Comparison of ENCODE assay signal across 19 mouse cellular contexts in genomic region chr9:113634986-113635385, GRCm38 (mm10).
DNase-seq lines count a peak whose midpoint lies in the region; ATAC-seq lines count a peak whose summit lies in the region.
"Had no signal": no experiment of that assay in that cellular context is flagged by ENCODE, and none has a peak within 500 bp of the region (broad histone marks: within the 10 kb centered on the region; RNA-seq: fewer than 3 reads in every experiment).

No protein-coding gene starts in this region.

- peaks cover 13% of the 10 kb centered on the region for H3K4me1 ChIP-seq in heart, embryonic 12.5 days (replicated peaks)
- H3K4me1 ChIP-seq in kidney, embryonic 15.5 days: 0 out of 2 replicates have a peak, but pooled peaks cover 3% of the 10 kb centered on the region
- H3K4me1 ChIP-seq in embryonic facial prominence, embryonic 11.5 days (ENCODE audit: control insufficient read depth, insufficient read depth, low read length): no peaks in the 10 kb centered on the region
- H3K4me1 ChIP-seq: intestine, embryonic 15.5 days; midbrain, embryonic 12.5 days had no signal

- H3K36me3 ChIP-seq in heart, embryonic 12.5 days: no peaks in the 10 kb centered on the region
- H3K36me3 ChIP-seq in kidney, embryonic 15.5 days: no peaks in the 10 kb centered on the region
- H3K36me3 ChIP-seq in embryonic facial prominence, embryonic 11.5 days (replicated peaks; ENCODE audit: control insufficient read depth, insufficient read depth, low read depth, low read length): no peaks in the 10 kb centered on the region
- H3K36me3 ChIP-seq: embryonic facial prominence, embryonic 12.5 days; intestine, embryonic 15.5 days; limb, embryonic 15.5 days; midbrain, embryonic 12.5 days had no signal

- H3K4me2 ChIP-seq in heart, embryonic 12.5 days: peak overlapping the region; percentile 16; the same call in 1 of the 2 replicates
- H3K4me2 ChIP-seq in kidney, embryonic 15.5 days: no peak overlapping the region
- H3K4me2 ChIP-seq in embryonic facial prominence, embryonic 11.5 days (ENCODE audit: low read depth, low read length): no peak overlapping the region
- H3K4me2 ChIP-seq: embryonic facial prominence, embryonic 12.5 days; intestine, embryonic 15.5 days; limb, embryonic 15.5 days; midbrain, embryonic 12.5 days had no signal

- H3K9me3 ChIP-seq in heart, embryonic 12.5 days (replicated peaks): peaks cover 4% of the 10 kb centered on the region
- H3K9me3 ChIP-seq in kidney, embryonic 15.5 days (replicated peaks): 0 out of 2 replicates have a peak, but pooled peaks cover 2% of the 10 kb centered on the region
- no peaks in the 10 kb centered on the region; the same call in 1 of the 2 replicates for H3K9me3 ChIP-seq in embryonic facial prominence, embryonic 11.5 days (replicated peaks; ENCODE audit: control insufficient read depth, low read length)
- H3K9me3 ChIP-seq: embryonic facial prominence, embryonic 12.5 days; intestine, embryonic 15.5 days; limb, embryonic 15.5 days had no signal

- no peak overlapping the region for H3K4me3 ChIP-seq in heart, embryonic 12.5 days
- H3K4me3 ChIP-seq in kidney, embryonic 15.5 days (replicated peaks): no peak overlapping the region
- H3K4me3 ChIP-seq in embryonic facial prominence, embryonic 11.5 days (ENCODE audit: low read depth, low read length): no peak overlapping the region
- H3K4me3 ChIP-seq: embryonic facial prominence, embryonic 12.5 days; intestine, embryonic 15.5 days; limb, embryonic 15.5 days; midbrain, embryonic 12.5 days had no signal

- no peaks in the 10 kb centered on the region for H3K27me3 ChIP-seq in heart, embryonic 12.5 days (replicated peaks)
- 0 out of 2 replicates have a peak, but pooled peaks cover 2% of the 10 kb centered on the region for H3K27me3 ChIP-seq in kidney, embryonic 15.5 days
- H3K27me3 ChIP-seq in embryonic facial prominence, embryonic 11.5 days (ENCODE audit: control insufficient read depth, insufficient read depth, low read length): no peaks in the 10 kb centered on the region
- H3K27me3 ChIP-seq: embryonic facial prominence, embryonic 12.5 days; intestine, embryonic 15.5 days; midbrain, embryonic 12.5 days had no signal

- DNase-seq in cerebellum, postnatal 10 days: peak; percentile 34 to 36
- no peak for DNase-seq in cerebellum, adult 11 months
- DNase-seq in heart, postnatal 4 days: no peak
- no peak for DNase-seq in kidney, postnatal 25 days
- DNase-seq in embryonic facial prominence, embryonic 11.5 days (ENCODE audit: low spot score): peak; percentile 55
- DNase-seq in layer of hippocampus, postnatal 14 days (ENCODE audit: low spot score in 2 of 2): no peak
- DNase-seq: adrenal gland, postnatal 10 days; cerebellum, adult 9-10 months; gastrocnemius, postnatal 14 days; liver, postnatal 0 days; lung, postnatal 4 days; right cerebral cortex, postnatal 25 days; thymus, postnatal 25 days had no signal

- no peak for ATAC-seq in heart, embryonic 12.5 days (ENCODE audit: insufficient number of reproducible peaks, low FRiP score)
- peak; percentile 43; the same call in 1 of the 2 replicates for ATAC-seq in kidney, embryonic 15.5 days (replicated peaks; ENCODE audit: low FRiP score)
- ATAC-seq in embryonic facial prominence, embryonic 11.5 days (replicated peaks; ENCODE audit: insufficient number of reproducible peaks, low FRiP score, low TSS enrichment, low read depth): no peak
- ATAC-seq: intestine, embryonic 15.5 days; liver, postnatal 0 days had no signal

- H3K9ac ChIP-seq in heart, embryonic 12.5 days: no peak overlapping the region
- H3K9ac ChIP-seq in kidney, embryonic 15.5 days: no peak overlapping the region
- H3K9ac ChIP-seq in embryonic facial prominence, embryonic 11.5 days (replicated peaks; ENCODE audit: low read length): no peak overlapping the region
- H3K9ac ChIP-seq: embryonic facial prominence, embryonic 12.5 days; intestine, embryonic 15.5 days; limb, embryonic 15.5 days; liver, postnatal 0 days; midbrain, embryonic 12.5 days had no signal

- H3K27ac ChIP-seq in heart, embryonic 12.5 days (ENCODE audit: poor library complexity, severe bottlenecking): no peak overlapping the region
- H3K27ac ChIP-seq in kidney, embryonic 15.5 days: no peak overlapping the region
- no peak overlapping the region for H3K27ac ChIP-seq in embryonic facial prominence, embryonic 11.5 days (replicated peaks; ENCODE audit: low read depth, low read length)
- H3K27ac ChIP-seq: embryonic facial prominence, embryonic 12.5 days; intestine, embryonic 15.5 days; limb, embryonic 15.5 days; midbrain, embryonic 12.5 days had no signal

- 34% methylated on average over 7 of the region's 7 CpGs for WGBS in heart, embryonic 12.5 days
- WGBS in kidney, embryonic 15.5 days: 30% methylated on average over 7 of the region's 7 CpGs
- 45% methylated on average over 7 of the region's 7 CpGs for WGBS in embryonic facial prominence, embryonic 11.5 days

Comparison
In these comparisons a context has a peak if more than half of its experiments do, and no peak if none do; other contexts are left out.
1. DNase-seq: peak in cerebellum, postnatal 10 days (2 of 2) and embryonic facial prominence, embryonic 11.5 days (single experiment); none in cerebellum, adult 11 months (single experiment), heart, postnatal 4 days (single experiment), kidney, postnatal 25 days (0 of 2) and layer of hippocampus, postnatal 14 days (0 of 2).